15 mouse cellular contexts compared by ENCODE assay signal in genomic region chr1:128734857-128735256, GRCm38 (mm10).
"Had no signal": no experiment of that assay in that cellular context is flagged by ENCODE, and none has a peak within 500 bp of the region (broad histone marks: within the 10 kb centered on the region; RNA-seq: fewer than 3 reads in every experiment).

No protein-coding gene starts in this region.

- ATAC-seq: hindbrain, embryonic 16.5 days; inflammation-experienced regulatory T-cells, adult 6 months; intestine, embryonic 15.5 days; intestine, postnatal 0 days had no signal

- DNase-seq: gastrocnemius, postnatal 10 days; gastrocnemius, postnatal 25 days; heart, adult 2 months; heart, postnatal 14 days; heart, postnatal 36 days; kidney, adult 18-20 months; kidney, adult 8-10 months; kidney, postnatal 14 days; kidney, postnatal 4 days; liver; liver, embryonic 13.5 days had no signal
